Mouse (Mus musculus): ENCODE measurements around the gene Klhl30. TPM values are rescaled to one million over a fixed set of nuclear protein-coding genes. Genes with fewer than 3 reads are reported as not detected.

Klhl30 gene
- total RNA-seq (2023) = under 1 TPM in 1 of 2 experiments, not detected in 1; 0.22 TPM

DNA sequence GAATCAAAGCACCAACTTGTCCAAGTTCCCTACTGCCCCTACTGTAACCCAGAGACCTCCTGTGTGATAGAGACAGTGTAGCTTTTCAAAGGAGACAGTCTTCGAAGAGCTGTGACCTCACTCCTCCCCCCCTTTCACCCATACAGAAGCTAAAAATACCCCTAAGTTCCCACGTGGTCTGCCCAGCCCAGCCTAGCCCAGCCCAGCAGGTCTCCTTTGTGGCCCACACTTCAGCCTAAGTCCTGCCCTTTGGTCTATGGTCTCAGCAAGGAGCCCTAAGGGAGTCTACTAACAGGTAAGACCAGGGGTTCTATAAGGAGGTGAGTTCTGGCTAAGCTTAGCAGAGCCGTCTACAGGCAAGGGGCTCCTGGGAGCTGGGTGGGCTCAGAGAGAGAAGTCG, at the start of gene Klhl30:
Gene Klhl30, plus strand, starts transcription at position 176 of the 400 bp plus-strand sequence.

GRCm38 (mm10) chr1:91321760-91322438, 28.9 kb upstream of the Klhl30 start, which contains the start of gene Espnl:
Espnl (plus strand) TSS chr1:91322075.

GRCm38 (mm10) chr1:91366215-91367108, 15.6 kb downstream of the Klhl30 start, which contains the start of gene Erfe:
Erfe (plus strand) TSS chr1:91366430.

GRCm38 (mm10) chr1:91398260-91399062, 47.6 kb downstream of the Klhl30 start, which contains the start of gene Ilkap:
Ilkap (minus strand) TSS chr1:91398815.

Other genes starting within 250 kb of the Klhl30 start
- gene Rbm44, start 205.9 kb upstream of the Klhl30 start, total RNA-seq (2023) = 1 to 10 TPM in 1 of 2 experiments, under 1 TPM in 1; 0.94 to 2.8 TPM
- gene Ramp1, start 171.2 kb upstream of the Klhl30 start, total RNA-seq (2023) = 10 to 100 TPM; 27.6 to 31.8 TPM
- gene Ube2f, start 100.7 kb upstream of the Klhl30 start, total RNA-seq (2023) = 10 to 100 TPM; 48.1 to 49.7 TPM
- gene Scly, start 52.7 kb upstream of the Klhl30 start, total RNA-seq (2023) = 10 to 100 TPM; 22.6 to 23.5 TPM
- not detected for gene Espnl, start 28.9 kb upstream of the Klhl30 start, total RNA-seq (2023)
- under 1 TPM; 0.79 to 0.84 TPM for gene Erfe, start 15.4 kb downstream of the Klhl30 start, total RNA-seq (2023)
- 10 to 100 TPM; 57.2 to 57.3 TPM for gene Ilkap, start 47.8 kb downstream of the Klhl30 start, total RNA-seq (2023)
- gene Hes6, start 63.0 kb downstream of the Klhl30 start, total RNA-seq (2023) = 10 to 100 TPM; 23.7 to 24.1 TPM
- gene Per2, start 108.3 kb downstream of the Klhl30 start, total RNA-seq (2023) = 10 to 100 TPM; 33.4 to 40.8 TPM
- 1 to 10 TPM; 1.8 to 2.1 TPM for gene Traf3ip1, start 143.6 kb downstream of the Klhl30 start, total RNA-seq (2023)
- gene Asb1, start 189.5 kb downstream of the Klhl30 start, total RNA-seq (2023) = 10 to 100 TPM; 11.0 to 12.6 TPM

Data from neutrophil, adult 83 days (primary cell).